Mouse (Mus musculus) CH12.LX (cell line): Measurements from ENCODE around the gene Fbrsl1. TPM values are rescaled to one million over a fixed set of nuclear protein-coding genes. Genes with fewer than 3 reads are reported as not detected.
"Not testable (repeated sequence)": the region's sequence is repeated elsewhere in the genome, so short reads cannot be mapped to it uniquely, and the experiment has no call there.

ENCODE experiments used
- DNase-seq: peaks from one replicate; pipeline ENCODE4 v3.0.0-alpha.2; 2013; ENCODE audit errors: extremely low read depth
- H3K27ac ChIP-seq: 2 replicates; pipeline ENCODE4 v1.5.1; 2012; ENCODE audit warnings: low read depth, mild to moderate bottlenecking, control low read depth, moderate library complexity; ENCODE audit not compliant: insufficient read depth
- H3K27me3 ChIP-seq: replicated peaks from 2 replicates; pipeline ENCODE3; 2012; ENCODE audit warnings: inconsistent platforms
- H3K36me3 ChIP-seq, 2 experiments: replicated peaks in 1 of 2; 2 replicates each; pipeline versions ENCODE3 to v1.6.1; 2012; ENCODE audit warnings: inconsistent platforms in 1 of 2, low read length in 1 of 2, mild to moderate bottlenecking in 1 of 2, mixed read lengths in 1 of 2, moderate library complexity in 1 of 2; ENCODE audit not compliant: control insufficient read depth in 1 of 2, insufficient read depth in 1 of 2
- H3K4me1 ChIP-seq, 2 experiments: 2 replicates each; pipeline ENCODE4 v1.6.1; 2012; ENCODE audit warnings: inconsistent platforms in 1 of 2, moderate library complexity in 1 of 2; ENCODE audit not compliant: insufficient read depth in 2 of 2, control insufficient read depth in 1 of 2
- H3K4me2 ChIP-seq: 2 replicates; pipeline ENCODE4 v1.6.1; 2012; ENCODE audit warnings: low read depth, mild to moderate bottlenecking, control low read depth; ENCODE audit not compliant: poor library complexity, insufficient read depth, severe bottlenecking
- H3K4me3 ChIP-seq, 3 experiments: fragments of 150-350 bp in 1 of 3; sonication (generic) in 1 of 3; replicated peaks in 1 of 3; 2 replicates each; pipeline versions ENCODE3 to v1.5.1; 2011 to 2012; ENCODE audit warnings: low read depth in 2 of 3, low read length in 2 of 3, mild to moderate bottlenecking in 2 of 3, moderate library complexity in 2 of 3, control low read depth in 1 of 3, improper control_type of control experiment in 1 of 3, inconsistent platforms in 1 of 3, mixed read lengths in 1 of 3; ENCODE audit not compliant: poor library complexity in 1 of 3
- H3K79me2 ChIP-seq: replicated peaks from 2 replicates; pipeline ENCODE4 v1.6.1; 2012; ENCODE audit warnings: mild to moderate bottlenecking, moderate library complexity; ENCODE audit not compliant: control insufficient read depth, poor library complexity, insufficient read depth, severe bottlenecking; ENCODE audit errors: extremely low read depth
- H3K9ac ChIP-seq: 2 replicates; pipeline ENCODE4 v1.6.1; 2012; ENCODE audit warnings: low read depth, mild to moderate bottlenecking, control low read depth, moderate library complexity; ENCODE audit not compliant: insufficient read depth
- H3K9me3 ChIP-seq: replicated peaks from 2 replicates; pipeline ENCODE3; 2012; ENCODE audit warnings: low read length, inconsistent platforms, mixed read lengths
- BHLHE40 ChIP-seq: IDR thresholded peaks from 2 replicates; pipeline ENCODE4 v1.6.1; 2011; ENCODE audit warnings: mild to moderate bottlenecking, low read depth, low read length, improper control_type of control experiment
- CHD1 ChIP-seq: IDR thresholded peaks from 2 replicates; pipeline ENCODE4 v1.6.1; 2012; ENCODE audit warnings: low read depth, low read length, improper control_type of control experiment, inconsistent platforms
- CHD2 ChIP-seq: IDR thresholded peaks from 2 replicates; pipeline ENCODE4 v1.6.1; 2011; ENCODE audit warnings: low read length, improper control_type of control experiment
- CTCF ChIP-seq, 2 experiments: IDR thresholded peaks in 1 of 2; conservative IDR thresholded peaks in 1 of 2; 2 replicates each; pipeline ENCODE4 v1.5.1; 2011 to 2012; ENCODE audit warnings: low read depth in 2 of 2, low read length in 2 of 2, improper control_type of control experiment in 1 of 2, inconsistent platforms in 1 of 2, mild to moderate bottlenecking in 1 of 2, moderate library complexity in 1 of 2
- E2F4 ChIP-seq: IDR thresholded peaks from 2 replicates; pipeline ENCODE4 v1.6.1; 2011; ENCODE audit warnings: low read depth, low read length, improper control_type of control experiment; ENCODE audit not compliant: insufficient replicate concordance
- ELF1 ChIP-seq: IDR thresholded peaks from 2 replicates; pipeline ENCODE4 v1.6.1; 2014; ENCODE audit warnings: low read depth, mild to moderate bottlenecking, inconsistent platforms, low read length, improper control_type of control experiment
- IRF4 ChIP-seq: IDR thresholded peaks from 2 replicates; pipeline ENCODE4 v1.6.1; 2014; ENCODE audit warnings: low read depth, mild to moderate bottlenecking, inconsistent platforms, low read length, improper control_type of control experiment
- JUN ChIP-seq: IDR thresholded peaks from 2 replicates; pipeline ENCODE4 v1.6.1; 2011; ENCODE audit warnings: low read depth, mild to moderate bottlenecking, low read length, improper control_type of control experiment, moderate library complexity; ENCODE audit not compliant: insufficient read depth
- JUND ChIP-seq: conservative IDR thresholded peaks from 2 replicates; pipeline ENCODE4 v1.6.1; 2011; ENCODE audit warnings: low read depth, low read length, improper control_type of control experiment
- MAX ChIP-seq: IDR thresholded peaks from 2 replicates; pipeline ENCODE4 v1.6.1; 2011; ENCODE audit warnings: low read length, improper control_type of control experiment
- MAZ ChIP-seq: IDR thresholded peaks from 2 replicates; pipeline ENCODE4 v1.6.1; 2012; ENCODE audit warnings: low read depth, mild to moderate bottlenecking, inconsistent platforms, low read length, improper control_type of control experiment, moderate library complexity
- MXI1 ChIP-seq: IDR thresholded peaks from 2 replicates; pipeline ENCODE4 v1.6.1; 2011; ENCODE audit warnings: mild to moderate bottlenecking, low read depth, low read length, improper control_type of control experiment
- PAX5 ChIP-seq: IDR thresholded peaks from 2 replicates; pipeline ENCODE4 v1.6.1; 2012; ENCODE audit warnings: low read length, inconsistent platforms, mixed read lengths
- POLR2A ChIP-seq: IDR thresholded peaks from 2 replicates; pipeline ENCODE4 v1.6.1; 2011; ENCODE audit warnings: low read depth, mild to moderate bottlenecking, improper control_type of control experiment, low read length
- RAD21 ChIP-seq: IDR thresholded peaks from 2 replicates; pipeline ENCODE4 v1.6.1; 2011; ENCODE audit warnings: low read depth, mild to moderate bottlenecking, low read length, improper control_type of control experiment, moderate library complexity
- SIN3A ChIP-seq: IDR thresholded peaks from 2 replicates; pipeline ENCODE4 v1.6.1; 2012; ENCODE audit warnings: low read length, improper control_type of control experiment, inconsistent platforms
- SMC3 ChIP-seq: IDR thresholded peaks from 2 replicates; pipeline ENCODE4 v1.6.1; 2011; ENCODE audit warnings: low read depth, low read length, improper control_type of control experiment
- TBP ChIP-seq: conservative IDR thresholded peaks from 2 replicates; pipeline ENCODE4 v1.6.1; 2011; ENCODE audit warnings: low read depth, low read length, improper control_type of control experiment
- ZC3H11A ChIP-seq: IDR thresholded peaks from 2 replicates; pipeline ENCODE4 v1.6.1; 2012; ENCODE audit warnings: low read depth, mild to moderate bottlenecking, inconsistent platforms, low read length, improper control_type of control experiment
- ZKSCAN1 ChIP-seq: IDR thresholded peaks from 2 replicates; pipeline ENCODE4 v1.6.1; 2012; ENCODE audit warnings: low read depth, inconsistent platforms, low read length, improper control_type of control experiment, borderline replicate concordance
- dilution Hi-C: fragments of 300-500 bp; cut with MboI; formaldehyde crosslinking; loops from 2 replicates; pipeline ENCODE4 v1.14.3; 2020; ENCODE audit warnings: low sequenced_read_pairs; ENCODE audit not compliant: extremely low pct_unique_long_range_greater_than_20kb, extremely low pct_ligation_motif_present
- in situ Hi-C: fragments of 300-500 bp; cut with MboI; formaldehyde crosslinking; loops from 3 replicates; pipeline ENCODE4 v1.14.3; 2019; ENCODE audit warnings: low sequenced_read_pairs, low pct_ligation_motif_present, low pct_unique_long_range_greater_than_20kb, mixed read lengths
- polyA plus RNA-seq: library from polyadenylated mRNA; unstranded; fragments of >175 nt; gene quantifications from 2 replicates; pipeline ENCODE4 v1.2.1, GENCODE M21; 2012; ENCODE audit warnings: low read depth; ENCODE audit not compliant: insufficient read length
- total RNA-seq, 2 experiments: library from RNA; depleted of rRNA; stranded (reverse); fragments of 300-350 nt in 1 of 2; fragments of >200 nt in 1 of 2; gene quantifications; 2 replicates each; pipeline ENCODE4 v1.2.3; 2012 to 2014

Gene Fbrsl1
- total and polyA plus RNA-seq, 3 experiments, result 3.0 to 32.0 (median 9.8) TPM

GRCm38 (mm10) chr5:110437632-110438261 lies 10.6 kb downstream of the Fbrsl1 start:
- Histone ChIP-seq H3K4me1 (peaks cover 0 to 9% of the 10 kb centered on the region in 2 experiments; a peak in 1 of 4 replicates), H3K4me2 (no peak overlapping the region), H3K27me3 (no peaks in the 10 kb centered on the region), H3K36me3 (peaks cover 3 to 66% of the 10 kb centered on the region in 2 experiments), H3K4me3 (no peak overlapping the region), H3K9ac (no peak overlapping the region), H3K9me3 (no peaks in the 10 kb centered on the region), H3K79me2 (peaks cover 8% of the 10 kb centered on the region; the same call in 1 of the 2 replicates), H3K27ac (no peak overlapping the region)
- DNase-seq, result no peak
- TF ChIP-seq JUND (no peak), SMC3 (no peak), RAD21 (no peak), SIN3A (no peak), MXI1 (no peak), E2F4 (no peak), ZKSCAN1 (no peak), JUN (no peak), BHLHE40 (no peak), ELF1 (no peak), MAZ (no peak), CHD2 (no peak), TBP (no peak), PAX5 (no peak), IRF4 (no peak), CTCF (conservative IDR thresholded peaks at IDR 0.05 in 1 of 2, IDR thresholded peaks at IDR 0.05 in 1 of 2; ENCODE audit: low read depth in 2 of 2, low read length in 2 of 2) (no peak), POLR2A (no peak), MAX (no peak), ZC3H11A (no peak), CHD1 (no peak)
- dilution Hi-C loops, result no loop called here
- in situ Hi-C loops, result no loop called here

GRCm38 (mm10) chr5:110436166-110436565 lies 12.1 kb downstream of the Fbrsl1 start:
- not testable (repeated sequence) for H3K27ac ChIP-seq, H3K4me3 ChIP-seq
- TF ChIP-seq CTCF (conservative IDR thresholded peaks at IDR 0.05 in 1 of 2, IDR thresholded peaks at IDR 0.05 in 1 of 2; ENCODE audit: low read depth in 2 of 2, low read length in 2 of 2), result peak in 1 of 2 experiments; percentile 32; a peak in 2 of 4 replicates
- TF ChIP-seq, all 38 proteins: peak for 1; not testable (repeated sequence) for 37
- in situ Hi-C loops, H3K4me2 ChIP-seq, H3K9ac ChIP-seq, H3K79me2 ChIP-seq, H3K9me3 ChIP-seq, DNase-seq, H3K27me3 ChIP-seq, dilution Hi-C loops: not testable (repeated sequence)
- peaks cover 0 to 12% of the 10 kb centered on the region in 2 experiments; a peak in 1 of 4 replicates for H3K4me1 ChIP-seq
- H3K36me3 ChIP-seq, result peaks cover 19 to 68% of the 10 kb centered on the region in 2 experiments
